Mouse (Mus musculus) hindbrain, embryonic 11.5 days (tissue): ENCODE data around the gene Snx18. TPM values are rescaled to one million over a fixed set of nuclear protein-coding genes. Genes with fewer than 3 reads are reported as not detected.

Experiments used
- ATAC-seq: fragments of 200-750 bp; cut with Nextera tagmentation; 2 replicates; pipeline ENCODE4 v1.8.0; 2017; ENCODE audit warnings: mild to moderate bottlenecking, moderate TSS enrichment, moderate library complexity; ENCODE audit not compliant: low FRiP score
- DNase-seq: peaks from one replicate; pipeline ENCODE4 v3.0.0-alpha.2; 2015; ENCODE audit warnings: low spot score
- H3K27ac ChIP-seq: fragments of 300-500 bp; sonication (generic); 2 replicates; pipeline ENCODE4 v1.5.1; 2014; ENCODE audit warnings: mild to moderate bottlenecking, low read depth, low read length
- H3K27me3 ChIP-seq: fragments of 300-500 bp; sonication (generic); 2 replicates; pipeline ENCODE4 v1.6.1; 2014; ENCODE audit warnings: mild to moderate bottlenecking, low read length, moderate library complexity, mixed read lengths; ENCODE audit not compliant: control insufficient read depth, insufficient read depth
- H3K36me3 ChIP-seq: fragments of 300-500 bp; sonication (generic); 2 replicates; pipeline ENCODE4 v1.6.1; 2014; ENCODE audit warnings: mild to moderate bottlenecking, low read length, moderate library complexity, mixed read lengths; ENCODE audit not compliant: control insufficient read depth, insufficient read depth
- H3K4me1 ChIP-seq: fragments of 300-500 bp; sonication (generic); replicated peaks from 2 replicates; pipeline ENCODE4 v1.6.1; 2014; ENCODE audit warnings: low read length, mixed read lengths; ENCODE audit not compliant: control insufficient read depth, insufficient read depth
- H3K4me2 ChIP-seq: fragments of 300-500 bp; sonication (generic); replicated peaks from 2 replicates; pipeline ENCODE4 v1.6.1; 2014; ENCODE audit warnings: mild to moderate bottlenecking, low read depth, low read length
- H3K4me3 ChIP-seq: fragments of 300-500 bp; sonication (generic); 2 replicates; pipeline ENCODE4 v1.5.1; 2014; ENCODE audit warnings: low read depth, low read length
- H3K9ac ChIP-seq: fragments of 300-500 bp; sonication (generic); 2 replicates; pipeline ENCODE4 v1.6.1; 2014; ENCODE audit warnings: low read depth, low read length
- H3K9me3 ChIP-seq: fragments of 300-500 bp; sonication (generic); 2 replicates; pipeline ENCODE4 v1.6.1; 2016; ENCODE audit warnings: low read length; ENCODE audit not compliant: control insufficient read depth
- WGBS: fragments of 180-500 bp; shearing (Covaris S2); extraction: QIAGEN DNeasy Blood & Tissue Kit; methylation state at CpG from one replicate; pipeline ENCODE4 v1.1.7; 2014; 5-methylcytosine and 5-hydroxymethylcytosine counted together
- polyA plus RNA-seq: library from polyadenylated mRNA; unstranded; fragments of >200 nt; fragmentation: Nextera tagmentation; extraction: Ambion mirVana; gene quantifications from 2 replicates; pipeline ENCODE4 v1.2.1, GENCODE M21; 2014

Snx18 gene
- polyA plus RNA-seq, 1 experiment from 2014 or later = 22.0 TPM

GRCm38 (mm10) chr13:113640944-113641597 is 22.7 kb upstream of the Snx18 start:
- H3K36me3 ChIP-seq = no peaks in the 10 kb centered on the region
- no peak overlapping the region for H3K27ac ChIP-seq
- H3K9me3 ChIP-seq = no peaks in the 10 kb centered on the region
- H3K27me3 ChIP-seq = no peaks in the 10 kb centered on the region
- H3K4me1 ChIP-seq = no peaks in the 10 kb centered on the region
- H3K4me2 ChIP-seq = no peak overlapping the region
- H3K9ac ChIP-seq = no peak overlapping the region
- no peak for ATAC-seq
- no peak overlapping the region for H3K4me3 ChIP-seq
- WGBS = 77% methylated on average over 11 of the region's 11 CpGs
- peak; percentile 30 for DNase-seq

- no peak overlapping the region for H3K27ac ChIP-seq
- no peaks in the 10 kb centered on the region for H3K9me3 ChIP-seq
- H3K36me3 ChIP-seq = no peaks in the 10 kb centered on the region
- no peak overlapping the region for H3K4me3 ChIP-seq
- no peaks in the 10 kb centered on the region for H3K4me1 ChIP-seq
- H3K9ac ChIP-seq = no peak overlapping the region
- no peaks in the 10 kb centered on the region for H3K27me3 ChIP-seq
- ATAC-seq = no peak
- DNase-seq = peak; percentile 51
- no peak overlapping the region for H3K4me2 ChIP-seq
- 33% methylated on average over 7 of the region's 7 CpGs for WGBS
Observed at GRCm38 (mm10) chr13:113638914-113639313, 20.6 kb upstream of the Snx18 start.

DNA sequence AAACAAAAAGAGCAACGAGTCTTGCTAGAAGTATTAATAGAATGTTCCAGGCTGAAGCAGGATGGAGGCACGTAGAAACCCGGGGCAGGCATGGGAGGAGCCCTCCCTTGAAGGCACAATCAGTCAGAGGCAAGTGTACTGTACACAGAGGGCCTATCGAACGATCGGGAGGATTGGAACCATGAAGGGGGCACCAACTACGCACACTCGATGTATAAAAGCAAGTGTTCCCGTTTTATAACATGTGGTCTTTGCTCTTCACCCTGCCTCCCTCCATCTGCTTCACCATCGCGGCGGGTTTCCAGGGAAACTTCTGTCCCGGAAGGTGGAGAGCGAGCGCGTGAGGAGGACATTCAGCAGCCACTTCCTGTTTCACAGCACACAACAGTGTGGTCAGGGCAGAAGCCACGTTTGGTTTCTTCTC is 17.4 kb upstream of the Snx18 start:
- ATAC-seq = no peak
- no peak overlapping the region for H3K27ac ChIP-seq
- 87% methylated on average over 17 of the region's 17 CpGs for WGBS
- H3K4me2 ChIP-seq = no peak overlapping the region
- H3K9ac ChIP-seq = no peak overlapping the region
- H3K9me3 ChIP-seq = no peaks in the 10 kb centered on the region
- no peaks in the 10 kb centered on the region for H3K4me1 ChIP-seq
- no peak for DNase-seq
- no peaks in the 10 kb centered on the region for H3K36me3 ChIP-seq
- H3K4me3 ChIP-seq = no peak overlapping the region
- no peaks in the 10 kb centered on the region for H3K27me3 ChIP-seq

- H3K4me2 ChIP-seq = no peak overlapping the region
- no peak overlapping the region for H3K27ac ChIP-seq
- ATAC-seq (no peak), DNase-seq (no peak)
- H3K4me1 ChIP-seq = no peaks in the 10 kb centered on the region
- H3K36me3 ChIP-seq = no peaks in the 10 kb centered on the region
- no peak overlapping the region for H3K4me3 ChIP-seq
- 90% methylated on average over 15 of the region's 15 CpGs for WGBS
- no peaks in the 10 kb centered on the region for H3K9me3 ChIP-seq
- no peaks in the 10 kb centered on the region for H3K27me3 ChIP-seq
- no peak overlapping the region for H3K9ac ChIP-seq
Observed at GRCm38 (mm10) chr13:113634732-113635481, 16.5 kb upstream of the Snx18 start.

- H3K4me3 ChIP-seq = no peak overlapping the region
- H3K4me1 ChIP-seq = no peaks in the 10 kb centered on the region
- no peaks in the 10 kb centered on the region for H3K9me3 ChIP-seq
- no peaks in the 10 kb centered on the region for H3K36me3 ChIP-seq
- H3K27ac ChIP-seq = no peak overlapping the region
- no peak overlapping the region for H3K9ac ChIP-seq
- no peak overlapping the region for H3K4me2 ChIP-seq
- DNase-seq (no peak), ATAC-seq (no peak)
- H3K27me3 ChIP-seq = no peaks in the 10 kb centered on the region
- WGBS = 47% methylated on average over 6 of the region's 6 CpGs
Observed at GRCm38 (mm10) chr13:113632506-113632905, 14.1 kb upstream of the Snx18 start.

DNA sequence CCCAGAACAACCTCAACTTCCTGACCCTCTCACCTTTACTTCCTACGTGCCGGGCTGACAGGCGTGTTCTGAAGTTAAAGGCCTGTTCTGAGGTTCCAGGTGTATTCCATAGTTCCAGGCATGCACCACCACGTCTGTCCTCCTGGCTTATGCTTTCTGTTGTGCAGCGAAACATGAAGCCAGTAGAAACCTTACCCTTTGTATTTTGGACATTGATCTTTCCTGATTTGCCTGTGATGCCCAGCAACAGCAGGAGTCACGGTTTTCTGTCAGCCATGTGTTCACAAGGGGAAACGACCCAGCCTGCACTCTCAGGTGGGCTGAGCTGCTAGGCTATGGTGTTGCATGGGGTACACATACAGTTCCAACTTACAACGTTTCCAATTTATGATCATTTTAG is 9.2 kb upstream of the Snx18 start:
- WGBS = 82% methylated on average over 8 of the region's 8 CpGs
- H3K9me3 ChIP-seq = no peaks in the 10 kb centered on the region
- no peaks in the 10 kb centered on the region for H3K36me3 ChIP-seq
- no peak overlapping the region for H3K27ac ChIP-seq
- no peaks in the 10 kb centered on the region for H3K4me1 ChIP-seq
- no peak for ATAC-seq
- no peak overlapping the region for H3K4me2 ChIP-seq
- H3K9ac ChIP-seq = no peak overlapping the region
- no peaks in the 10 kb centered on the region for H3K27me3 ChIP-seq
- DNase-seq = no peak
- no peak overlapping the region for H3K4me3 ChIP-seq

GRCm38 (mm10) chr13:113622865-113623255 is 4.5 kb upstream of the Snx18 start:
- no peak overlapping the region for H3K4me2 ChIP-seq
- no peak for ATAC-seq
- no peaks in the 10 kb centered on the region for H3K9me3 ChIP-seq
- H3K4me3 ChIP-seq = no peak overlapping the region
- no peak overlapping the region for H3K27ac ChIP-seq
- DNase-seq = no peak
- WGBS = 61% methylated on average over 8 of the region's 8 CpGs
- no peaks in the 10 kb centered on the region for H3K4me1 ChIP-seq
- no peaks in the 10 kb centered on the region for H3K36me3 ChIP-seq
- H3K9ac ChIP-seq = no peak overlapping the region
- H3K27me3 ChIP-seq = no peaks in the 10 kb centered on the region

- 57% methylated on average over 11 of the region's 11 CpGs for WGBS
- Histone ChIP-seq H3K4me2 (no peak overlapping the region), H3K9ac (no peak overlapping the region), H3K27ac (no peak overlapping the region), H3K9me3 (no peaks in the 10 kb centered on the region), H3K4me3 (no peak overlapping the region), H3K4me1 (0 out of 2 replicates have a peak, but pooled peaks cover under 1% of the 10 kb centered on the region), H3K27me3 (no peaks in the 10 kb centered on the region), H3K36me3 (no peaks in the 10 kb centered on the region)
- DNase-seq (peak; percentile 42), ATAC-seq (no peak)
Observed at GRCm38 (mm10) chr13:113622122-113622864, 3.9 kb upstream of the Snx18 start.
